Mouse (Mus musculus) spleen, adult 12 weeks (tissue): Measurements from ENCODE around the gene Pnpla3.
A peak's percentile ranks its signal among the peaks of the same experiment; 100 is the strongest.

Experiments
- DNase-seq: peaks from one replicate; pipeline ENCODE4 v3.0.0; 2022; ENCODE audit warnings: low spot score

Gene Pnpla3

GRCm38 (mm10) chr15:84217969-84218782, 50.5 kb downstream of the Pnpla3 start:
- DNase-seq = no peak

GRCm38 (mm10) chr15:84218783-84219271, 51.2 kb downstream of the Pnpla3 start:
- DNase-seq = peak; percentile 49

DNA sequence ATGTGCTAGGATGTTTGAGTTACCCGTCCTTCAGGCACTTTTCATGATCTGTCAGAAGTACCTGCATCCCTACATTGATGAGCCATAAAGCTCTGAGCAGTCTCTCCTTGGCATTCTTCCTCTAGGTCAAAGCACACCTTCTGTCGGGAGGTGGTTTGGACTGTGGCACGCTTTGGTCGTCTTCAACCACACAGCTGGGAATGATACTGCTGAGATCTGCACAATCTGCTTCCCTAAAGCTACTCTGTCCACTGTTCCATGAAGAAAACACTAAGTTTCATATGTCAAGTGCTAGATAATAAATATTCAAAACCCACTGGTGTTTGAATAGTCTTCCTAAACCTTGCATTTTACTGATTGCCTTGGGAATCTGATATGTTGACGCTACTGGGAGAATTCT, 53.9 kb downstream of the Pnpla3 start:
- DNase-seq = no peak

GRCm38 (mm10) chr15:84223423-84223822, 55.8 kb downstream of the Pnpla3 start:
- DNase-seq = no peak

DNA sequence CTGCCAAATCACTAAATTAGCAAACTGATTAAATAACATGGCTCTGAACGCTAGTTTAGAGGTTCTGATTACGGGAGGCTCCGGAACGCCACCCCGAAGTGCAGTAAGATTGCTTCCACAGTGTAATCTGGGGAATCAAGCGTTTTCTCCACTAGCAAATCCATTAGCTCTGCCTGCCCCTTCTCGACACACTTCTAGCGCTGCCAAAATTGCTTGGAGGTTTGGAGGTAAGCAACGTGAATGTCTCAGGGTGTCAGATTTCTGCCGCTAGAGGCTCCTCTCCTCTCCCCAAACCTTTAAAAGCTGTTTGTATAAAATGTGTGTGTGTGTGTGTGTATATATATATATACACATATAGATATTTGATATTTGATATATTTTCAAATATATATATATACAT, 57.1 kb downstream of the Pnpla3 start:
- no peak for DNase-seq

DNA sequence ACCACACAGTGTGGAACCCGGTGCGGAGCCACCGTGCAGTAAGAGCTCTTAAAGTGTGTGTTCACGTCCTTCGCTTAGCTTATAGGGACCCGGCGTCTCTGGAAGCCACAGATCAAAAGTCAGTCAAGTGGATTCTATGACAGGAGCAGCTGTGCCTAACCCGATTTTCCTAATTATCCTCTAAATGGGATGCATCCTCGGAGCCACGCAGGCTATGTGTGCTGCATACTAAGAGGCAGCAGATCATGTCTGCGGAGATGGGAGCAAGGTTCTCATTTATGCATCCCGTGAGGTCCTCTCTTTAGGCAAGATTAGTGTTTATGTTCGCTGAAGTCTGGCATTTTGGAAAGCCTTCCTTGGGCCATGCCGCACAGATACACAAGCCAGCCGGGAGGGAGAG, 59.3 kb downstream of the Pnpla3 start:
- DNase-seq = no peak

- no peak for DNase-seq
Measured at GRCm38 (mm10) chr15:84230661-84231060, 63.0 kb downstream of the Pnpla3 start.

DNA sequence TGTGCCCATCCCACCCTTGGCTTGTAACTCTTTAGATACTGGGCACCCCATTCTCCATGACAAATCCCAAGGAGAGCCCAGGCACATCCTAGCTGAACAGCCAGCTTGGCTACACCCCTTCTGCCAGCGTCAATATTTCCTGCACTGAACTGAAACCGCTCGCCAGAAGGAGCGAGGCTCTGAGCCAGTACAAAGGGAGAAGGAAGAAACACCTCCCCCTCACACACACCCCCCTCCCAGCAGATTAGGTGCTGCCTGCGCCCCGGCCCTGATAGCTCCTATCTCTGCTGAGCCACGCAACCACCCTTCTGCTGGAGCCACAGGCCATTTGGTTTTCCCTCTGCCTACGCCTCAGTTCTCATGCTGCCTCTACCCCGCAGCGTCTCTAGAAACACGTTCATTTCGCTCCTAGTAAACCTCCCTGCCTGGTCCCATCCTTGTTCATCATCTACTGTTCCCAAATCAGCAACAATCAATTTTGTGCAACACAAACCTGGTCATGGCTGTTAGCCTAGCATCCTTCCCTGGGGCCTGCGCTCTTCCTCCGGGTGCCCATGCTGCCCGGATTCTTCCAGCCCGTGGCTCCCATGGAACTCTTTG, 63.6 kb downstream of the Pnpla3 start:
- peak; percentile 60 for DNase-seq

- DNase-seq = peak; percentile 63
Measured at GRCm38 (mm10) chr15:84231721-84232561, 64.3 kb downstream of the Pnpla3 start, which contains the start of gene Parvb. TSS of gene Parvb (plus strand) at chr15:84232043.

DNA sequence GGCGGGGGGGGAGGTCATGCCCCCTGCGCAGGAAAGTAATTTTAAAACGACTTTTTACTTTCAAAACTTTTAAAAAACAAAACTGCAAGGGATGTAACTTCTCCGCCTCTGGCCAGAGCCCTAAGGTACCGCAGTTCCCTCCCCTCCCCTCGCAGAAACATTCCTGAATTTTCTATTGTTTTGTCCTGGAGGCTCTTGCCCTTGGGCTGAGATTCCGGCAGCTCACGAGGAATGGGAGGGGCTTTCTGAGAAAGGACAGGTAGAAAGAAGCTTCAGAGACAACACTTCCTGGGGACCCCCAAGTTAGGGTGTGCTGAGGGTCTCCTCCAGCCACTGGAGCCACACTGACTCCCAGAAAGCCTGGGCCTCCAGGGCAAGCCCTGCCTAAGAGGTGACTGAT, 65.0 kb downstream of the Pnpla3 start:
- no peak for DNase-seq

- no peak for DNase-seq
Measured at GRCm38 (mm10) chr15:84234794-84235581, 67.4 kb downstream of the Pnpla3 start.

DNA sequence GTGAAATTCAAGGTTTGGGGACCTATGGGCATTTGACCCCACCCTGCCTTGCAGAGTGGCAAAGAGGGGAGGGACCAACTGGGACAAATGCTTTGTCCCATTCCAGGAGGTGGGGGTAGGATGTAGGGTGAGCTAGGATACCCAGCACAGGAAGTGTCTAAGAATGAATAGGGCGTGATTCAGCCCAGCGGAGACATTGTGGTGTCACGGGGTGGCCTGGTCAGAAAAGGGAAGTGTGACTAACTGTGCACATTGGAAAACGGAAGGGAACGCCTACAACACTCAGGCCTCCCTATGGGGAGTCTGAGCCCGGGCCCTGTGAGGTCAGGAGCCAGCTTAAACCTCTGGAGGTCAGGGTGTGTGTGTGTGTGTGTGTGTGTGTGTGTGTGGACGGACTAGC, 68.0 kb downstream of the Pnpla3 start:
- no peak for DNase-seq
